Mouse (Mus musculus): ENCODE measurements around the gene Aamp. TPM values are rescaled to one million over a fixed set of nuclear protein-coding genes. Genes with fewer than 3 reads are reported as not detected.

Gene Aamp
- total RNA-seq, 4 experiments from 2014 or later = 174 to 226 (median 192) TPM

GRCm38 (mm10) chr1:74281372-74281771 is 3.2 kb downstream of the Aamp start:
- no peak for DNase-seq

- no peak for DNase-seq
Measured at GRCm38 (mm10) chr1:74280591-74281325, 3.8 kb downstream of the Aamp start.

DNA sequence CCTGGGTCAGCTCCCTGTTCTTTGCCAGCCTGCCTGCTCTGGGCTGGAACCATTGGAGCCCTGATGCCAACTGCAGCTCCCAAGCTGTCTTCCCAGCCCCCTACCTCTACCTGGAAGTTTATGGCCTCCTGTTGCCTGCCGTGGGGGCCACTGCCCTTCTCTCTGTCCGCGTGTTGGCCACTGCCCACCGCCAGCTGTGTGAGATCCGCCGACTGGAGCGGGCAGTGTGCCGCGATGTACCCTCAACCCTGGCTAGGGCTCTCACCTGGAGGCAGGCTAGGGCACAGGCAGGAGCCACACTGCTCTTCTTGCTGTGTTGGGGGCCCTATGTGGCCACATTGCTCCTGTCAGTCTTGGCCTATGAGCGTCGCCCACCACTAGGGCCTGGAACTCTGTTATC is 5.5 kb downstream of the Aamp start:
- DNase-seq = no peak

DNA sequence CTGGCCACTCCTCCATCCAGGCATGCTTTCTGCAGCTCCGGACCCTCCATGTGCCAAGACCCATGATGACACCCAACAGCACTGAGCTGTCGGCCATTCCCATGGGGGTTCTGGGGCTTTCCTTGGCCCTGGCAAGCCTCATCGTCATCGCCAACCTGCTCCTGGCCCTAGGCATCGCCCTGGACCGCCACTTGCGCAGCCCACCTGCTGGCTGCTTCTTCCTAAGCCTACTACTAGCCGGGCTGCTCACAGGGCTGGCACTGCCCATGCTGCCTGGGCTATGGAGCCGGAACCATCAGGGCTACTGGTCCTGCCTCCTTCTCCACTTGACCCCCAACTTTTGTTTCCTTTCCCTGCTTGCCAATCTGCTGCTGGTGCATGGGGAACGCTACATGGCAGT is 6.0 kb downstream of the Aamp start, which contains the start of gene Gpbar1:
Gene Gpbar1, plus strand, starts transcription at position 13 of the 400 bp plus-strand sequence.
- DNase-seq = no peak

GRCm38 (mm10) chr1:74277883-74278537 is 6.5 kb downstream of the Aamp start:
- no peak for DNase-seq

DNA sequence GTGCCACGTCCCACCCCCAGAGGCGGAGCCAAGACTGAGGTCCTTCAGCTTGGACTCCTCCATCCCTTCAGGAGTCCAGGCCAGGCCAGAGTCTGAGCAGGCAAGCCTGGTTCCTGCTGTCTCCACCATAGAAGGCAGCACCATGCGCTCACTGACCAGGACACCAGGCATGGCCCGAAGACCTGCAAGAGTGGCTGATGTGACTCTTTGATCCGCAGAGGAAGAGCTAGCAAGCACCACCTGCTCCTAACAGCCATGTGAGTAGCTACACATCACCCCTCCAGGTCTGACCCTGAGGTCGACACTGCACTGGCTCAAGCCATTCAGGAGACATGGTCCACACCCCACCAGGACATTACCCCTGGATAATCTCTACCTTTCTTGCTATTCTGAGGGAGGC is 7.5 kb downstream of the Aamp start:
- DNase-seq = no peak

- no peak for DNase-seq
Measured at GRCm38 (mm10) chr1:74275015-74275414, 9.5 kb downstream of the Aamp start.

GRCm38 (mm10) chr1:74271659-74272058 is 12.9 kb downstream of the Aamp start:
- no peak for DNase-seq

DNA sequence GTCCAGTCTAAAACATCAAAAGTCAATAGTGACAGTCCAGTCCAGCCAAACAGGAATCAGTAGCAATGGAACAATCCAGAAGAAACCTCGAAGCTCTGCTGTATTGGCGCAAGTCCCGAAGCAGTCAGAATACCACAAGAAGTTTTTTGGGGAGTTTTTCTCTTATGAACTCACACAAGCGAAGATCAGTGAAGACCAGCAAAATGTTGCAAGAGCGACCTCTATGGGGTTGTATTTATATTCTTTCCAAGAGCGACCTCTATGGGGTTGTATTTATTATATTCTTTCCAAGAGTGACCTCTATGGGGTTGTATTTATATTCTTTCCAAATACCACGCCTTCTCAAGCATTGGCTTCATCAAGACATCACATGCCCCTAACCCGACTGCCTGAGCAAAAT is 15.8 kb downstream of the Aamp start:
- DNase-seq = no peak

- no peak for DNase-seq
Measured at GRCm38 (mm10) chr1:74262510-74262909, 22.0 kb downstream of the Aamp start.

- DNase-seq = no peak
Measured at GRCm38 (mm10) chr1:74256782-74257181, 27.8 kb downstream of the Aamp start.

DNA sequence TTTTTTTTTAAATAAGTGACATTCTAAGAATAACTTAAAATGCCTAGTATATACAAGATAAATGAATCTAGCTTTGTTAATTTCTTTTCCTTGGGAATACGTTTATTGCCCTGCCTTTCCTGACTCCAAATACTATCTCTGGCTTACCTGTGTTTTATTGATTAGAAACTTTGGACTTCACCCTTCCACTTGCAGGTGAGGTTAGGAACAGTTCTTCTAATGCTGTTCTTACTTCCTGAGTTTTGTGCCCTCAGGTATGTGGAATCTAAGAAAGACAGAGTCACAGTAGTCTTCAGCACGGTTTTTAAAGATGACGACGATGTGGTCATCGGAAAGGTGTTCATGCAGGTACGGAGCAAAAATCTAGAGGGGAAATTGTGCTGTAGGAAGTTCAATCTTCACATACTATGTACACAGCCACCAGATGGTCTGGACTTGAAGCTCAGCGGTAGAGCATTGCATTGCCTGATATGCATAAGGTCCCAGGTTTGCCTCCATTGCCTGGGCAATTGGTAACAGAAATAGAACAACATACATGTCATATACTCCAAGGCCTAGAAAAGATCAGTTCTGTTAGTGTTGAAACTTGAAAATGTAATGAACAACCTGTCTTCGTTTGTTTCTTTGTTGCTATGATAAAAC is 28.7 kb downstream of the Aamp start:
- DNase-seq = no peak

DNA sequence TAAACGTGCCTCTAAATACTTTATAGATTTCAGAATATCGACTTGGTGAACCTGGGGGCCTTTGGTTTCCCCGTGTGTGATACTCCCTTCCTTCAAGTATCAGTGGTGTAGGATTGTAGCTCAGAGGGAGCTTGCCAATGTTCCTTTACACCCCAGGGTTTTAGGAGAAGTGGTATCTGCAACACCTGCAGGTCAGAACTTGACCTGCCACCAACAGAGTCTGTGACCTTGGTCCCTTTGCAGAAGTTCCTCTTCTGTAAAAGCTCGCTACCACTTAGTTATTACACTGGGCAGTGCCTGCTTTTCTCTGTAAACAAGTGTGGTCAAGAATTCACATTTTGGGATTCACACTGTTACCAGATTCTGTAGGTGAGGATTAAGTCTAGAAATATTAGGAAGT is 34.4 kb downstream of the Aamp start:
- DNase-seq = no peak

DNA sequence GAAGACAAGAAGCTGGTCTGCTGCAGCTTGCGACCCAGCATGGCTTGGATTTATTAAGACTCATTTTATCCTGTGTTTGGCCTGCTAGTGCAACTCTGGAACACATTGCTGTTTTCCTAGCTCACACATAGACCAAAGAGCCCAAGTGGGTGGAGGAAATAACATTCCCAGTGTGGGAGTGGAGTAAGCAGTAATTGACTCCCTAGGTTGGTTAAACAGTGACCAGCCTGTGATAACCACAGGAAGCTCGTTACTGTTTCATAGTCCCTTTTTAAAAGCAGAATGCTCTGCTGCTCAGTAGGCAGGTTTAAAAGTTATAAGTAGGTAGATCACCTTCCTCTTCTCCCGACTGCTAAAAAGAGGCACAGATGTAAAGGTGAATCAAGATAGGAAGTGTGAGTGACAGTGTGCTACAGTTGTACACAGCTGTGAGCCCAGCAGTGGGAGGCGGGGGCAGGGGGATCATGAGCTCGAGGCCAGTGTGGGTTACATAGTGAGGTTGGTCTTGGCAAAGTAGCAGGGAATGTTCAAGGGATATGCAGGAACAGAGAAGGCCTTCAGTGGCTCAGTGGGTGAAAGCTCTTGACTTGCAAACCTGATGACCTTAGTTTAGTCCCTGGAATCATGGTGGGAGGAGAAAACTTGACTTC is 35.1 kb downstream of the Aamp start:
- DNase-seq = no peak

DNA sequence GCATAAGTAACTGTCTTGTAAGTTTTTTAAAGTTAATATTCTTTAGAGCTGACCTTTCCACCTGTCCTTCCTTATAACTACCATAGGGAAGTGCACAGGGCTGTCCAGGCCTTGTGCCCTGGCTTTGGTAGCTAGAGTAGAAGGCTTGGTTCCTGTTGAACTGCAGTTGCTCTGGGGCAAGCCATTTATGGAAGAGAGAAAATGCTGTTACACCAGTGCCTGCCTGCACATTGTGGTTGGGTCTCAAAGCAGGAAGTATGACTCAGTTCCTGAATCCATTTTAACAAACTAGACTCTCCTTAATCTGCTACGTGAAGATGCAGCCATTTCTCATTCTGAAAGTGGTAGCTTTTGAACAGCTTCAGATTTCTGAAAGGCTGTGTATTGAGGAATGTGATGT is 35.7 kb downstream of the Aamp start:
- peak; percentile 23 for DNase-seq

DNA sequence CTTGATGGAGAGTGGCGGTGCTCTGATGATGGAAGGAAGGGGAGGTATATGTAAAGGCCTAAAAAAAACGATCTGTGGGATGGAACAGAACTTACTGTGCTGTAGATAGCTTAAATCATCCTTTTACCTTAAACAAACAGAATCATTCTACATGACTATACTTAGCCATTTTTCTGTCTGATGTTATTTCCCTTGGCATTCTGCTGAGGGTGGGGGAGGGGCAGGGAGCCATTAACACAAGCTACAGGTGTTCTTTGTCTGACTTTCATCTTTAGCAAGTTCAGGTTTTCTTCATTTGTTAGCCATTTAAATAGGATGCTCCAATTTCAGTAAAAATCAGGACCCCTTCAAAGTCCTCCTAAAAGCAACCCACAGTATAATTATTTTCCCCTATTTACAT is 39.0 kb downstream of the Aamp start:
- no peak for DNase-seq

DNA sequence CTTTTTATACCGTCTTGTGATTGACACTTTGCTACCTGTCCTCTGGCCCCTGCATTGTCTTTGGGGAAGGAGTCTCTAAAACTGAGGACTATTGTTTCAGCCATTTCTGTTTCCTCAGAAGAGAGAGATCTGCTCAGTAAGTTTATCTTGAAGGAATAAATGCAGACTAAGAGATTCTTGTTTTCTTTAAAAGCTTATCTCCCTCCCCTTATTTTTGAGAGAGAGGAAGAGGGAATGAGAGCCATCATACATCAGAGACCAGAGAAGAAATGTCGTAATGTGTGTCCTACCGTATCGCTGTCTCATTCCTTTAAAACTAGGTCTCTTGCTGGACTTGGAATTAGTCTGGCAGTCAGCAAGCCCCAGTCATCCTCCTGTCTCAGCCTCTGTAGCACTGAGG is 43.7 kb downstream of the Aamp start:
- DNase-seq = no peak

GRCm38 (mm10) chr1:74240311-74240710 is 44.2 kb downstream of the Aamp start:
- no peak for DNase-seq

- DNase-seq = no peak
Measured at GRCm38 (mm10) chr1:74239618-74240017, 44.9 kb downstream of the Aamp start.

DNA sequence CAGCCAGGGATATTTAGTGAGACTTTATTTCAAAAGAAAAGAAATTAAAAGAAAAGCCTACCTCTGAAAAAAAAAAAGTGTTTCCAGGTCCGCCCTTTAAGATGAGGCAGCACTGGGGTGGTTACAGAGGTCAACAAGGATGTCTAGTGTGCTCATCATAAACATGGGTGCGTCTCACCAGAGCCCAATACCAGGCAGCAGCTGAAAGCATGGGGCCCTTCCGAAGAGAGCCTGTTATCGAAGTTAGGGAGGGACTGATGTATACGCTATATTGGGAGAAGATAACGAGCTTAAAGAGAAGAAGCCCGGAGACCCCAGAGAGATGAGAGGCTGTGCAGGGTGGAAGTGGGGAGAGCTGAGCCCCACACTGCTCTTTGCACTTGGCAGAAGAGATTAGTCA is 45.4 kb downstream of the Aamp start:
- DNase-seq = no peak

- no peak for DNase-seq
Measured at GRCm38 (mm10) chr1:74238136-74238535, 46.4 kb downstream of the Aamp start.

GRCm38 (mm10) chr1:74237671-74238070 is 46.9 kb downstream of the Aamp start:
- DNase-seq = no peak

Measured in adrenal gland, adult 8-10 months (tissue).